Mouse (Mus musculus): ENCODE measurements around the gene Olfm1. TPM values are rescaled to one million over a fixed set of nuclear protein-coding genes. Genes with fewer than 3 reads are reported as not detected.

Gene Olfm1
- polyA plus RNA-seq (2012; rRNA removed): 2.1 and 4.8 TPM in 2 replicates

DNA sequence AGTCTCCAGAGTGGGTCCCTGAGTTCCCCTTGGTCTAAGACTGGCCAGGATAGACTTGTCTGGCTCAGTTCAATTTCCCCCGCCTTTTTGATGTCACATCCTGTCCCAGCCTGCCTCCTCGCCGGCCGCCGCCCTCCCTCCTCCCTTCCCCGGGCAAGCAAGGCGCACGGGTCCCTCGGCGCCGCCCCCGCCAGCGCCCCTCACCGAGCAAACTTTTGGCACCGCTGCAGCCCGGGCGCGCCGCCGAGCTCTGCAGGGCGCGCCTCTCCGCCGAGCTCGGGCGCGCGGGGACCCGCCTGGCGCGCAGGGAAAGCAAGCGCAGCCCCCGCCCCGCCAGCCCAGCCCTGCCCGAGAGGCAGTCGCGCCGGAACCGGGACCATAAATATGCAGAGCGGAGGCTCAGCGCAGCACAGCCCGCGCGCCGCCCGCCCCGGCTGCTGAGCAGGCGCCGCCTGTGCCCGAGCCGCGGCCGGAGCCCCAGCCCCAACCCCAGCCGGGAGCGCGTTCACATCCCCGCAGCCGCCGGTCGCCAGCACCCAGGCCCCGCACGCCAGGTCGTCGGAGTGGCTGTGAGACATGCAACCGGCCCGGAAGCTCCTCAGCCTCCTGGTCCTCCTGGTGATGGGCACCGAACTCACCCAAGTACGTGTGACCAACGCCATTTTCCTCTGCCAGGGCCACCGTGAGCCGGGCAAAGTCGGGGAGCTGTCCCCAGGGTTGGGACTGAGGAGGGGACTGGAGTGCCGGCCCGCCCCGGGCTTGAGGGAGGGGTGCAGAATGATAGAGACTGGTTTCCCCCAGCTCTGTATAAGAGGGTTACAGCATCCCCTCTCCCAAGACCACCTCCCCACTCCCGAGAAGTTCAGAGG, at the start of gene Olfm1:
TSS of gene Olfm1 (plus strand) at position 172 of the 869 bp plus-strand sequence.
- peaks cover 3% of the 10 kb centered on the region; the same call in 1 of the 2 replicates for H3K4me1 ChIP-seq (ENCODE audit: control insufficient read depth, insufficient read depth, low read length)
- H3K36me3 ChIP-seq (ENCODE audit: control insufficient read depth, insufficient read depth, low read length): no peaks in the 10 kb centered on the region
- no peak within 1 kb of the TSS for H3K27ac ChIP-seq (ENCODE audit: control insufficient read depth, insufficient read depth, low read depth, low read length)
- no peak for TF ChIP-seq CTCF (IDR thresholded peaks at IDR 0.05; ENCODE audit: control insufficient read depth, insufficient read depth, insufficient replicate concordance, low read depth, low read length)
- H3K27me3 ChIP-seq (ENCODE audit: control insufficient read depth, insufficient read depth, low read length): no peaks in the 10 kb centered on the region
- H3K4me3 ChIP-seq (ENCODE audit: control insufficient read depth, low read depth, low read length): no peak within 1 kb of the TSS; the same call in 1 of the 2 replicates

GRCm38 (mm10) chr2:28143417-28144045, 49.3 kb upstream of the Olfm1 start:
- H3K4me3 ChIP-seq (ENCODE audit: control insufficient read depth, low read depth, low read length): no peak overlapping the region
- H3K27me3 ChIP-seq (ENCODE audit: control insufficient read depth, insufficient read depth, low read length): no peaks in the 10 kb centered on the region
- TF ChIP-seq POLR2A (IDR thresholded peaks at IDR 0.05; ENCODE audit: control insufficient read depth, low read depth, low read length) (no peak), CTCF (IDR thresholded peaks at IDR 0.05; ENCODE audit: control insufficient read depth, insufficient read depth, insufficient replicate concordance, low read depth, low read length) (no peak)
- no peak overlapping the region for H3K27ac ChIP-seq (ENCODE audit: control insufficient read depth, insufficient read depth, low read depth, low read length)
- H3K36me3 ChIP-seq (ENCODE audit: control insufficient read depth, insufficient read depth, low read length): no peaks in the 10 kb centered on the region
- H3K4me1 ChIP-seq (ENCODE audit: control insufficient read depth, insufficient read depth, low read length): no peaks in the 10 kb centered on the region

DNA sequence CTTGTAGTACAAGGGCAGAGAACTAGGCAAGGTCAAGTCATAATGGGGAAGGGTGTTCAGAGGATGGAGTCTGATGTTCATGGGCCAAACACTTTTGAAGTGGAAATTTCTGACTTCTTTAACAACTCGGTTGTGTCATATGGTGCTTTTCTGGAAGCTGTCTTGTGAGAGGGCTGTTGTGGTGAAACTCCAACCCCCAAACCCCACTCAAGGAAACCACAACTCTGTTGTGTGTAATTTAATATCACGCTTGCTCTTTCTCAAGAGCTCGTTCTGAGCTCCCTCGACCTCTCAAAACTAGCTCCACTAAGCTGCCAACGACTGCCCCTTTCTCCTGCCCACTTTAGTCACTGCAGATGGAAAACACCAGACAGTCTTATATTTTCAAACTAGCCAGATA, 47.1 kb upstream of the Olfm1 start:
- Histone ChIP-seq H3K27me3 (ENCODE audit: control insufficient read depth, insufficient read depth, low read length) (no peaks in the 10 kb centered on the region), H3K4me3 (ENCODE audit: control insufficient read depth, low read depth, low read length) (no peak overlapping the region), H3K4me1 (ENCODE audit: control insufficient read depth, insufficient read depth, low read length) (no peaks in the 10 kb centered on the region), H3K36me3 (ENCODE audit: control insufficient read depth, insufficient read depth, low read length) (no peaks in the 10 kb centered on the region), H3K27ac (ENCODE audit: control insufficient read depth, insufficient read depth, low read depth, low read length) (no peak overlapping the region)
- TF ChIP-seq CTCF (IDR thresholded peaks at IDR 0.05; ENCODE audit: control insufficient read depth, insufficient read depth, insufficient replicate concordance, low read depth, low read length): no peak
- no peak for TF ChIP-seq POLR2A (IDR thresholded peaks at IDR 0.05; ENCODE audit: control insufficient read depth, low read depth, low read length)

GRCm38 (mm10) chr2:28146152-28146551, 46.6 kb upstream of the Olfm1 start:
- H3K36me3 ChIP-seq (ENCODE audit: control insufficient read depth, insufficient read depth, low read length): no peaks in the 10 kb centered on the region
- H3K27me3 ChIP-seq (ENCODE audit: control insufficient read depth, insufficient read depth, low read length): no peaks in the 10 kb centered on the region
- H3K27ac ChIP-seq (ENCODE audit: control insufficient read depth, insufficient read depth, low read depth, low read length): no peak overlapping the region
- no peak for TF ChIP-seq CTCF (IDR thresholded peaks at IDR 0.05; ENCODE audit: control insufficient read depth, insufficient read depth, insufficient replicate concordance, low read depth, low read length)
- no peak overlapping the region for H3K4me3 ChIP-seq (ENCODE audit: control insufficient read depth, low read depth, low read length)
- H3K4me1 ChIP-seq (ENCODE audit: control insufficient read depth, insufficient read depth, low read length): no peaks in the 10 kb centered on the region

GRCm38 (mm10) chr2:28146685-28147084, 46.1 kb upstream of the Olfm1 start:
- no peaks in the 10 kb centered on the region for H3K4me1 ChIP-seq (ENCODE audit: control insufficient read depth, insufficient read depth, low read length)
- H3K27me3 ChIP-seq (ENCODE audit: control insufficient read depth, insufficient read depth, low read length): no peaks in the 10 kb centered on the region
- no peak for TF ChIP-seq CTCF (IDR thresholded peaks at IDR 0.05; ENCODE audit: control insufficient read depth, insufficient read depth, insufficient replicate concordance, low read depth, low read length)
- no peak for TF ChIP-seq POLR2A (IDR thresholded peaks at IDR 0.05; ENCODE audit: control insufficient read depth, low read depth, low read length)
- no peak overlapping the region for H3K27ac ChIP-seq (ENCODE audit: control insufficient read depth, insufficient read depth, low read depth, low read length)
- H3K36me3 ChIP-seq (ENCODE audit: control insufficient read depth, insufficient read depth, low read length): no peaks in the 10 kb centered on the region
- H3K4me3 ChIP-seq (ENCODE audit: control insufficient read depth, low read depth, low read length): no peak overlapping the region

- Histone ChIP-seq H3K36me3 (ENCODE audit: control insufficient read depth, insufficient read depth, low read length) (no peaks in the 10 kb centered on the region), H3K4me1 (ENCODE audit: control insufficient read depth, insufficient read depth, low read length) (no peaks in the 10 kb centered on the region), H3K27me3 (ENCODE audit: control insufficient read depth, insufficient read depth, low read length) (no peaks in the 10 kb centered on the region), H3K27ac (ENCODE audit: control insufficient read depth, insufficient read depth, low read depth, low read length) (no peak overlapping the region), H3K4me3 (ENCODE audit: control insufficient read depth, low read depth, low read length) (no peak overlapping the region)
- TF ChIP-seq POLR2A (IDR thresholded peaks at IDR 0.05; ENCODE audit: control insufficient read depth, low read depth, low read length): no peak
- TF ChIP-seq CTCF (IDR thresholded peaks at IDR 0.05; ENCODE audit: control insufficient read depth, insufficient read depth, insufficient replicate concordance, low read depth, low read length): no peak
These were observed 45.5 kb upstream of the Olfm1 start for GRCm38 (mm10) chr2:28147248-28147794.

DNA sequence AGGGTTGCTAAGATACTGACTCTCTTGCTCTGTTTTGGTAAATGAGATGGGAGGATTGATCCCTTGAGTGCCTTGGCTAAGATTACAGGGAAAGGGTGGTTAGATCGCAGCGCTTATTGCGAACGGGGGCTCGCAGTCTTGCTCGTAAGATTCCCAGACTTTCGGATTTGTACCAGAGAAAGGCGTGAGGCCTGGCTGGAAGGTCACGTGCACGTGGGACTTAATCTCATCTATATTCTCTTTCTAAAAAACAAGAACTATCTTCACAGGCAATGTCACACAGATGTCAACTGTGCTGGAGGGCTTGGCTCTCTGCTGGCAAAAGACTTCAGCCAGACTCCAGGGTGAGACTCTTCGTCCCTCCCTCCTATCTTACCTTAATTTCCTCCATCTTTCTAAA, 43.1 kb upstream of the Olfm1 start:
- Histone ChIP-seq H3K36me3 (ENCODE audit: control insufficient read depth, insufficient read depth, low read length) (no peaks in the 10 kb centered on the region), H3K27ac (ENCODE audit: control insufficient read depth, insufficient read depth, low read depth, low read length) (no peak overlapping the region), H3K4me3 (ENCODE audit: control insufficient read depth, low read depth, low read length) (no peak overlapping the region), H3K27me3 (ENCODE audit: control insufficient read depth, insufficient read depth, low read length) (no peaks in the 10 kb centered on the region), H3K4me1 (ENCODE audit: control insufficient read depth, insufficient read depth, low read length) (no peaks in the 10 kb centered on the region)
- TF ChIP-seq POLR2A (IDR thresholded peaks at IDR 0.05; ENCODE audit: control insufficient read depth, low read depth, low read length): no peak
- TF ChIP-seq CTCF (IDR thresholded peaks at IDR 0.05; ENCODE audit: control insufficient read depth, insufficient read depth, insufficient replicate concordance, low read depth, low read length): no peak
